ENCODE assay signal across 9 mouse cellular contexts in the genomic region with DNA sequence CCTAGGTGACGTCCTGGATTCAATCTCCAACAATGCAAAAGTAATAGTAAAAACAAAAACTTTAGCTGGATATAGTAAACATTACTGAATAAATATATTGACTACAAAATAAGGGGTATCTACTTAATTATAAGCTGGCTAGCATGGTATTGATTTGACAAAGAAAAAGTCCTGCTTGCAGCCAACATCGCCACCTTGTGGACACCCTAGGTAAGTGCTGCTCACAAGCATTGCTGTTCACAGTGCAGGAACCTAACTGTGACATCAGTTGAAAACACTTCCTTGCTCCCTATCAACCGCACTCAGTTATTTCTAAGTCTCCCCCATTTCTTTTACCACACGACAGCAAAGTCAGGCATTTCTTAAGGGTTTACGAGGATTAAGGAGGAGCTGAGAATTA. TPM values are rescaled to one million over a fixed set of nuclear protein-coding genes. Genes with fewer than 3 reads are reported as not detected.
A peak's percentile ranks its signal among the peaks of the same experiment; 100 is the strongest.
DNase-seq lines count a peak whose midpoint lies in the region; ATAC-seq and TF ChIP-seq lines count a peak whose summit lies in the region.
"Had no signal": no experiment of that assay in that cellular context is flagged by ENCODE, and none has a peak within 500 bp of the region (broad histone marks: within the 10 kb centered on the region; RNA-seq: fewer than 3 reads in every experiment).

No protein-coding gene starts in this region.

- no peak overlapping the region for H3K9ac ChIP-seq in lung, embryonic 14.5 days
- H3K9ac ChIP-seq: heart, embryonic 15.5 days had no signal

- no peak overlapping the region for H3K4me3 ChIP-seq in layer of hippocampus, adult 2 months
- no peak overlapping the region for H3K4me3 ChIP-seq in lung, embryonic 14.5 days (ENCODE audit: low read depth, low read length)
- H3K4me3 ChIP-seq: heart, embryonic 15.5 days had no signal

- no peak for ATAC-seq in lung, embryonic 14.5 days (ENCODE audit: insufficient read depth)

- H3K27ac ChIP-seq in layer of hippocampus, adult 2 months = no peak overlapping the region
- no peak overlapping the region for H3K27ac ChIP-seq in lung, embryonic 14.5 days (ENCODE audit: low read depth)
- H3K27ac ChIP-seq: heart, embryonic 15.5 days had no signal

- peak; percentile 95 for TF ChIP-seq CTCF in layer of hippocampus, adult 2 months (conservative IDR thresholded peaks at IDR 0.05)
- peak; percentile 83 for TF ChIP-seq CTCF in lung, embryonic 14.5 days (IDR thresholded peaks at IDR 0.05; ENCODE audit: low read depth)

- DNase-seq in adrenal gland, postnatal 10 days = peak; percentile 58
- no peak for DNase-seq in adrenal gland, adult 8-10 months
- DNase-seq in layer of hippocampus, adult 2 months (ENCODE audit: low spot score in 2 of 2) = peak; percentile 29 to 49
- no peak for DNase-seq in layer of hippocampus, adult 9-11 months
- peak; percentile 71 for DNase-seq in T-cell, adult 2 months (ENCODE audit: low spot score)
- peak; percentile 49 for DNase-seq in forelimb bud, embryonic 11.5 days (ENCODE audit: low read depth, low spot score)
- peak; percentile 67 for DNase-seq in lung, embryonic 14.5 days
- DNase-seq in spleen, adult 18-20 months = peak; percentile 40 to 63

- H3K9me3 ChIP-seq in lung, embryonic 14.5 days (ENCODE audit: low read depth, low read length) = no peaks in the 10 kb centered on the region
- H3K9me3 ChIP-seq: heart, embryonic 15.5 days had no signal

- no peaks in the 10 kb centered on the region for H3K27me3 ChIP-seq in lung, embryonic 14.5 days (ENCODE audit: insufficient read depth, low read length)
- H3K27me3 ChIP-seq: heart, embryonic 15.5 days had no signal

- H3K4me1 ChIP-seq in lung, embryonic 14.5 days (ENCODE audit: insufficient read depth) = no peaks in the 10 kb centered on the region
- H3K4me1 ChIP-seq: heart, embryonic 15.5 days had no signal

- H3K4me2 ChIP-seq in lung, embryonic 14.5 days = no peak overlapping the region
- H3K4me2 ChIP-seq: heart, embryonic 15.5 days had no signal

- WGBS in lung, embryonic 14.5 days = 66% methylated on average over 5 of the region's 5 CpGs

- H3K36me3 ChIP-seq in lung, embryonic 14.5 days (ENCODE audit: insufficient read depth) = peaks cover 78% of the 10 kb centered on the region

RNA-seq across cellular contexts. Expression of gene Yeats4, which starts 7.5 kb away (rescaled TPM):
- 10 to 100 TPM; 42.5 to 47.6 TPM for total RNA-seq in adrenal gland, postnatal 10 days (2021)
- 10 to 100 TPM; 39.3 to 42.6 (median 41.5) TPM for total RNA-seq in adrenal gland, adult 8-10 months (2022)
- total RNA-seq in layer of hippocampus, adult 2 months (2021) = 10 to 100 TPM; 45.2 to 49.3 TPM
- 73.0 and 74.9 TPM in 2 replicates for polyA plus RNA-seq in lung, embryonic 14.5 days (2014; fragmentation: Nextera tagmentation; extraction: Ambion mirVana)

RNA-seq across cellular contexts. Expression of gene 9530003J23Rik, which starts 21.7 kb away (rescaled TPM):
- not detected for total RNA-seq in adrenal gland, postnatal 10 days (2021)
- total RNA-seq in adrenal gland, adult 8-10 months (2022) = not detected
- not detected for total RNA-seq in layer of hippocampus, adult 2 months (2021)
- not detected in 2 replicates for polyA plus RNA-seq in lung, embryonic 14.5 days (2014; fragmentation: Nextera tagmentation; extraction: Ambion mirVana)
- polyA plus RNA-seq: heart, embryonic 15.5 days had no signal

Comparison
In these comparisons a context has a peak if more than half of its experiments do, and no peak if none do; other contexts are left out.
1. DNase-seq: peak in adrenal gland, postnatal 10 days (single experiment), layer of hippocampus, adult 2 months (2 of 2), T-cell, adult 2 months (single experiment), forelimb bud, embryonic 11.5 days (single experiment), lung, embryonic 14.5 days (single experiment) and spleen, adult 18-20 months (2 of 2); none in adrenal gland, adult 8-10 months (single experiment) and layer of hippocampus, adult 9-11 months (single experiment).